Mouse (Mus musculus) ES-Bruce4 (cell line): ENCODE measurements at regions not wholly inside any gene's neighbourhood (a gene's known extent, or its start where the extent isn't known, plus 50 kb on each side); places are given as distances from the start of the nearest gene placed in this dataset.

Source experiments
- CTCF ChIP-seq: IDR thresholded peaks from one replicate; pipeline ENCODE4 v1.8.1; 2011; ENCODE audit warnings: low read depth, low read length
- POLR2A ChIP-seq: IDR thresholded peaks from one replicate; pipeline ENCODE4 v1.8.1; 2011; ENCODE audit warnings: low read length; ENCODE audit not compliant: insufficient read depth

GRCm38 (mm10) chr5:97306902-97307301 is 85.3 kb downstream of the Naa11 start:
- TF ChIP-seq POLR2A (no peak), CTCF (no peak)
